Mouse (Mus musculus): ENCODE results near the gene Wdr5b. TPM values are rescaled to one million over a fixed set of nuclear protein-coding genes. Genes with fewer than 3 reads are reported as not detected.
A peak's percentile ranks its signal among the peaks of the same experiment; 100 is the strongest.
"Not testable (repeated sequence)": the region's sequence is repeated elsewhere in the genome, so short reads cannot be mapped to it uniquely, and the experiment has no call there.

The Wdr5b gene
- 5.5 and 6.9 TPM in 2 replicates for polyA plus RNA-seq (2012; ENCODE audit: insufficient read depth, insufficient read length, missing spikeins)

DNA sequence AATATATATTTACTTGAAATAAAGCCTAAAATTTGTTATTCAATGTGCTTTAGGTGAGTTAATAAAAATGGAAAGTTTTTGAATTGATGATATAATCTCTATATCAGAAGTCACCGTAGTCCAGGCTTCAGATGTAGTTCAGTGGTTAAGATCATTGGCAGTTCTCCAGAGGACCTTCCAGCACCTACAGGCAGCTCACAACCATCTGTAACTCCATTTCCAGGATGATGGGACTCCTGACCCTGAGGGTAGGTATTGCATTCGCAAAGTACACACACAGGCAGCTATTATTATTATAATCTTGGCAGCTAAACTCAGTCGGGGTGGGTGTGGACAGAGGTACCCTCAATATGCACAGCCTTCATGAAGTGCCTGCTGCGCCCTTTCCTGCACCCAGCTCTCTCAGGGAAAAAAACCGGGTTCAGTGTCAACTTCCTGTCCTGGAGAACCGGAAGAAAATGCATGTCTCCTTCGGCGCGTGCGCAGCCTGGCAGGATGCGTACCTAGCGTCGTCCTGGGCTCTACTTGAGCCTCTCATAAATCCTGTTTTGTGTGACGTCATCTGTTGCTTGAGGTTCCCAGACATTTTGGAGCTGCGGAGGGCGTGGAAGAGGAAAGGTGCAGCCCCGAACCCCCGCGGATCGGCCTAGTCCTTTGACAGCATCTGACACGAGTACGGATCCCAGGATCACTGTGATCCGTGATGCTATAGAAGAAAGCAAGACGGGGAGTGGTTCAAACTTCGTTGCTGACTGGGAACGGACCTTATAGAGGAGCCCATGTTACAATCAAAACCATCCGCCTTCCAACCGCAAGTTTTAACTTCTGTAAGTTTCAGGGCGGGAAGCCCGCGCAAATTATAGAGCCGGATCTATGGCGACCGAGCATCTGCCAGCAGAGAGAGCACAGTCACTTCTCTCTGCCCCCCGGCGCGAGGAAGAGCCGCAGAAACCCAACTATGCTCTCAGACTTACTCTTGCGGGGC is at the start of gene Wdr5b:
TSS of gene Wdr5b (plus strand) at position 551 of the 985 bp plus-strand sequence.
- Histone ChIP-seq H3K4me3 (ENCODE audit: insufficient read depth, low read length) (peak within 1 kb of the TSS; percentile 65), H3K27ac (ENCODE audit: insufficient read depth, low read depth, low read length) (peak within 1 kb of the TSS; percentile 41), H3K4me1 (ENCODE audit: control insufficient read depth, insufficient read depth, low read length) (peaks cover 7% of the 10 kb centered on the region)
- TF ChIP-seq POLR2A (IDR thresholded peaks at IDR 0.05; ENCODE audit: borderline replicate concordance, low read depth, low read length): no peak
- no peak for TF ChIP-seq CTCF (IDR thresholded peaks at IDR 0.05; ENCODE audit: low read depth, low read length)

DNA sequence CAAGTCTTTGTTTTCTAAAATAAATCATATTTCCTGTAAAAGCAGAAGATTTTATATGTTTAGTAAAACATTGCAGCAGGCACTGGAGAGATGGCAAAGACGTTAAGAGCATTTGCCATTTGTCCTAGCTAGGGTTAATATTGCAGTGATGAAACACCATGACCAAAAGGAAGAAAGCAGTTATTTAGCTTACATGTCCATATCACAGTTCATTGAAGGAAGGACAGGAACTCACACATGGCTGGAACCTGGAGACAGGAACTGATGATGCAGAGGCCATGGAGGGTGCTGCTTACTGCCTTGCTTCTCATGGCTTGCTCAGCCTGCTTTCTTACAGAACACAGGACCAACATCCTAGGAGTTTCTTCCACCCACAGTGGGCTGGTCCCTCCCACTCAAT is 48.6 kb upstream of the Wdr5b start:
- Histone ChIP-seq H3K4me3 (ENCODE audit: insufficient read depth, low read length) (no peak overlapping the region), H3K27ac (ENCODE audit: insufficient read depth, low read depth, low read length) (no peak overlapping the region), H3K4me1 (ENCODE audit: control insufficient read depth, insufficient read depth, low read length) (peaks cover 13% of the 10 kb centered on the region)
- no peak for TF ChIP-seq CTCF (IDR thresholded peaks at IDR 0.05; ENCODE audit: low read depth, low read length)
- TF ChIP-seq POLR2A (IDR thresholded peaks at IDR 0.05; ENCODE audit: borderline replicate concordance, low read depth, low read length): no peak

GRCm38 (mm10) chr16:35993316-35993715 is 47.7 kb upstream of the Wdr5b start:
- H3K4me1 ChIP-seq (ENCODE audit: control insufficient read depth, insufficient read depth, low read length): peaks cover 14% of the 10 kb centered on the region
- no peak for TF ChIP-seq CTCF (IDR thresholded peaks at IDR 0.05; ENCODE audit: low read depth, low read length)
- no peak for TF ChIP-seq POLR2A (IDR thresholded peaks at IDR 0.05; ENCODE audit: borderline replicate concordance, low read depth, low read length)

GRCm38 (mm10) chr16:35998852-35999251 is 42.1 kb upstream of the Wdr5b start:
- not testable (repeated sequence) for H3K27ac ChIP-seq (ENCODE audit: insufficient read depth, low read depth, low read length); H3K4me3 ChIP-seq (ENCODE audit: insufficient read depth, low read length); H3K4me1 ChIP-seq (ENCODE audit: control insufficient read depth, insufficient read depth, low read length)

More at GRCm38 (mm10) chr16:35993316-35993715, 47.7 kb upstream of the Wdr5b start:
- H3K4me3 ChIP-seq (ENCODE audit: insufficient read depth, low read length): no peak overlapping the region
- no peak overlapping the region for H3K27ac ChIP-seq (ENCODE audit: insufficient read depth, low read depth, low read length)

- Histone ChIP-seq H3K4me3 (ENCODE audit: insufficient read depth, low read length) (no peak overlapping the region), H3K4me1 (ENCODE audit: control insufficient read depth, insufficient read depth, low read length) (no peaks in the 10 kb centered on the region), H3K27ac (ENCODE audit: insufficient read depth, low read depth, low read length) (no peak overlapping the region)
- TF ChIP-seq CTCF (IDR thresholded peaks at IDR 0.05; ENCODE audit: low read depth, low read length): no peak
- TF ChIP-seq POLR2A (IDR thresholded peaks at IDR 0.05; ENCODE audit: borderline replicate concordance, low read depth, low read length): no peak
These were observed 32.6 kb upstream of the Wdr5b start for GRCm38 (mm10) chr16:36008396-36008795.

- TF ChIP-seq CTCF (IDR thresholded peaks at IDR 0.05; ENCODE audit: low read depth, low read length) (no peak), POLR2A (IDR thresholded peaks at IDR 0.05; ENCODE audit: borderline replicate concordance, low read depth, low read length) (no peak)
- H3K4me1 ChIP-seq (ENCODE audit: control insufficient read depth, insufficient read depth, low read length): 0 out of 2 replicates have a peak, but pooled peaks cover 2% of the 10 kb centered on the region
- H3K4me3 ChIP-seq (ENCODE audit: insufficient read depth, low read length): no peak overlapping the region
- no peak overlapping the region for H3K27ac ChIP-seq (ENCODE audit: insufficient read depth, low read depth, low read length)
These were observed 24.7 kb upstream of the Wdr5b start for GRCm38 (mm10) chr16:36016335-36016734.

DNA sequence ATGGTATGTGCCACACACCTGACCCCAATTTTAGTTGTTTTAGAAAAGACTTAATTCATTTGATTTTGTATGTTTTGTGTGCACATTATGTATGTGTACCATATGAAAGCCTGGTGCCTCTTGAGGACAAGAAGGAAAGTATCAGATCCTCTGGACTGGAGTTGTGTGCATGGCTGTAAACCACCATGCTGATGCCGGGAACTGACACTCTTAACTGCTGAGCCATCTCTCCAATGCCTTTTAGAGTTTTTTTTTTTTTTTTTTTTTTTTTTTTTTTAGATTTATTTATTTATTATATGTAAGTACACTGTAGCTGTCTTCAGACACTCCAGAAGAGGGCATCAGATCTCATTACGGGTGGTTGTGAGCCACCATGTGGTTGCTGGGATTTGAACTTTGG is 12.9 kb upstream of the Wdr5b start:
- H3K27ac ChIP-seq (ENCODE audit: insufficient read depth, low read depth, low read length); H3K4me3 ChIP-seq (ENCODE audit: insufficient read depth, low read length); H3K4me1 ChIP-seq (ENCODE audit: control insufficient read depth, insufficient read depth, low read length): not testable (repeated sequence)

DNA sequence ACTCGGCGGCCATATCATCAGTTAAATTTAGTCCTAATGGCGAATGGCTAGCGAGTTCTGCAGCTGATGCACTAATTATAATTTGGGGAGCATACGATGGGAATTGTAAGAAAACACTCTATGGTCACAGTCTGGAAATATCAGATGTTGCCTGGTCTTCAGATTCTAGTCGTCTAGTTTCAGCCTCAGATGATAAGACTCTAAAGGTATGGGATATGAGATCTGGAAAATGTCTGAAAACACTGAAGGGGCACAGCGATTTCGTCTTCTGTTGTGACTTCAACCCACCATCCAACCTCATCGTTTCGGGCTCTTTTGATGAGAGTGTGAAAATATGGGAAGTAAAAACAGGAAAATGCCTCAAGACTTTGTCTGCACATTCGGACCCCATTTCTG is 633 bp downstream of the Wdr5b start:
- TF ChIP-seq CTCF (IDR thresholded peaks at IDR 0.05; ENCODE audit: low read depth, low read length) (no peak), POLR2A (IDR thresholded peaks at IDR 0.05; ENCODE audit: borderline replicate concordance, low read depth, low read length) (no peak)
- Histone ChIP-seq H3K4me1 (ENCODE audit: control insufficient read depth, insufficient read depth, low read length) (peaks cover 7% of the 10 kb centered on the region), H3K27ac (ENCODE audit: insufficient read depth, low read depth, low read length) (peak overlapping the region; percentile 19), H3K4me3 (ENCODE audit: insufficient read depth, low read length) (peak overlapping the region; percentile 65)

- peaks cover 7% of the 10 kb centered on the region for H3K4me1 ChIP-seq (ENCODE audit: control insufficient read depth, insufficient read depth, low read length)
- no peak overlapping the region for H3K4me3 ChIP-seq (ENCODE audit: insufficient read depth, low read length)
- no peak overlapping the region for H3K27ac ChIP-seq (ENCODE audit: insufficient read depth, low read depth, low read length)
- TF ChIP-seq POLR2A (IDR thresholded peaks at IDR 0.05; ENCODE audit: borderline replicate concordance, low read depth, low read length) (no peak), CTCF (IDR thresholded peaks at IDR 0.05; ENCODE audit: low read depth, low read length) (no peak)
These were observed 2.1 kb downstream of the Wdr5b start for GRCm38 (mm10) chr16:36043073-36043472.

DNA sequence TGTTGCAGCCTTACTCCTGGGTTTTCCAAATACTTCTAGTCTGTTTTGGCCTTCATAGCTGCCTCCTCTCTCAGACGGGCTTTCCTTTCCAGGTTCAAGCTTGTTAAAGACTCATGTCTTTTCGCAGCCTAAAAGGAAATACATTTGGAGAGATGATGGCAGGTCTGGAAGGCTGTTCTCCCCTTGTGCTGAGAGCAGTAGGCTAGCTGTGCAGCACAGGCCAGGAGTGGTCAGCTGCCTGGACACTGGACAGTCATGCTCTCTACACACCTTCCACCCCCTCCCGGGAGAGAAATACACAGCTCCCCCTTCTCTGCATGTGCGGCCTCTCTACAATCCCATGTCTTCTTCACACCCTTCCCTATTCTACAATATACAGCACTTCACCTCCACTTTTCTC is 3.0 kb downstream of the Wdr5b start:
- Histone ChIP-seq H3K4me1 (ENCODE audit: control insufficient read depth, insufficient read depth, low read length) (peaks cover 7% of the 10 kb centered on the region), H3K4me3 (ENCODE audit: insufficient read depth, low read length) (no peak overlapping the region), H3K27ac (ENCODE audit: insufficient read depth, low read depth, low read length) (no peak overlapping the region)
- TF ChIP-seq CTCF (IDR thresholded peaks at IDR 0.05; ENCODE audit: low read depth, low read length): no peak
- TF ChIP-seq POLR2A (IDR thresholded peaks at IDR 0.05; ENCODE audit: borderline replicate concordance, low read depth, low read length): no peak
